Mouse (Mus musculus) inflammation-experienced regulatory T-cells (primary cell): ENCODE results near the gene Lrch4. TPM values are rescaled to one million over a fixed set of nuclear protein-coding genes. Genes with fewer than 3 reads are reported as not detected.

Experiments used
- polyA plus RNA-seq, 2 experiments: library from polyadenylated mRNA; unstranded; fragments of 100-300 nt; shearing (Covaris generic); gene quantifications; one replicate each; pipeline ENCODE4 v1.2.1; 2017

The Lrch4 gene
- polyA plus RNA-seq, result 100 to 1,000 TPM; 290 to 324 TPM

GRCm38 (mm10) chr5:137628498-137629305, at the start of gene Lrch4, which contains the start of the genes Fbxo24 and Gm20605:
Gene Lrch4, plus strand, starts transcription at chr5:137629121.
Gene Fbxo24, minus strand, starts transcription at chr5:137629002.
Gene Gm20605, plus strand, starts transcription at chr5:137629175.

GRCm38 (mm10) chr5:137600619-137601364, 28.1 kb upstream of the Lrch4 start, which contains the start of gene Mospd3:
Gene Mospd3, minus strand, starts transcription at chr5:137601058.

GRCm38 (mm10) chr5:137613550-137613949, 15.4 kb upstream of the Lrch4 start, which contains the start of gene Pcolce:
Gene Pcolce, minus strand, starts transcription at chr5:137613784.

GRCm38 (mm10) chr5:137641054-137641453, 12.1 kb downstream of the Lrch4 start, which contains the start of gene Sap25:
Gene Sap25, plus strand, starts transcription at chr5:137641334.

GRCm38 (mm10) chr5:137645652-137646091, 16.8 kb downstream of the Lrch4 start, which contains the start of gene Irs3:
Gene Irs3, minus strand, starts transcription at chr5:137645714.

GRCm38 (mm10) chr5:137684294-137685123, 55.6 kb downstream of the Lrch4 start, which contains the start of gene Agfg2:
Gene Agfg2, minus strand, starts transcription at chr5:137684726.

Other genes with a start within 250 kb of the Lrch4 start
- 1 to 10 TPM; 1.1 to 4.1 TPM for gene Zan, start 152.1 kb upstream of the Lrch4 start, polyA plus RNA-seq
- 10 to 100 TPM; 35.2 to 41.1 TPM for gene Pop7, start 126.6 kb upstream of the Lrch4 start, polyA plus RNA-seq
- gene Gigyf1, start 110.6 kb upstream of the Lrch4 start, polyA plus RNA-seq, result 10 to 100 TPM; 10.9 to 13.1 TPM
- gene Epo, start 95.9 kb upstream of the Lrch4 start, polyA plus RNA-seq, result under 1 TPM in 1 of 2 experiments, not detected in 1; 0.82 TPM
- gene Gnb2, start 95.6 kb upstream of the Lrch4 start, polyA plus RNA-seq, result 100 to 1,000 TPM; 293 to 297 TPM
- gene Actl6b, start 75.6 kb upstream of the Lrch4 start, polyA plus RNA-seq, result under 1 TPM in 1 of 2 experiments, not detected in 1; 0.76 TPM
- 1 to 10 TPM; 1.3 to 1.4 TPM for gene Tfr2, start 59.3 kb upstream of the Lrch4 start, polyA plus RNA-seq
- 10 to 100 TPM; 85.5 to 87.9 TPM for gene Mospd3, start 28.1 kb upstream of the Lrch4 start, polyA plus RNA-seq
- 1 to 10 TPM in 1 of 2 experiments, under 1 TPM in 1; 0.69 to 1.2 TPM for gene Pcolce, start 15.3 kb upstream of the Lrch4 start, polyA plus RNA-seq
- gene Fbxo24, start 119 bp upstream of the Lrch4 start, polyA plus RNA-seq, result under 1 TPM; 0.33 to 0.52 TPM
- gene Gm20605, start 54 bp downstream of the Lrch4 start, polyA plus RNA-seq, result 10 to 100 TPM; 73.7 to 90.1 TPM
- gene Sap25, start 12.2 kb downstream of the Lrch4 start, polyA plus RNA-seq, result 100 to 1,000 TPM; 128 to 152 TPM
- gene Irs3, start 16.6 kb downstream of the Lrch4 start, polyA plus RNA-seq, result under 1 TPM in 1 of 2 experiments, not detected in 1; 0.99 TPM
- 10 to 100 TPM; 24.5 to 38.9 TPM for gene Agfg2, start 55.6 kb downstream of the Lrch4 start, polyA plus RNA-seq
- 1 to 10 TPM in 1 of 2 experiments, under 1 TPM in 1; 0.16 to 1.3 TPM for gene Nyap1, start 112.5 kb downstream of the Lrch4 start, polyA plus RNA-seq
- gene Tsc22d4, start 116.6 kb downstream of the Lrch4 start, polyA plus RNA-seq, result 100 to 1,000 TPM; 338 to 405 TPM
- gene Ppp1r35, start 149.7 kb downstream of the Lrch4 start, polyA plus RNA-seq, result 100 to 1,000 TPM; 101 to 106 TPM
- gene Mepce, start 158.5 kb downstream of the Lrch4 start, polyA plus RNA-seq, result 10 to 100 TPM; 34.7 to 39.4 TPM
- gene Zcwpw1, start 158.7 kb downstream of the Lrch4 start, polyA plus RNA-seq, result 10 to 100 TPM; 10.4 to 23.8 TPM
- gene Pilra, start 207.2 kb downstream of the Lrch4 start, polyA plus RNA-seq, result 1 to 10 TPM in 1 of 2 experiments, under 1 TPM in 1; 0.36 to 4.3 TPM
- under 1 TPM in 1 of 2 experiments, not detected in 1; 0.56 TPM for gene Pilrb1, start 229.0 kb downstream of the Lrch4 start, polyA plus RNA-seq
- gene Pilrb2, start 242.7 kb downstream of the Lrch4 start, polyA plus RNA-seq, result 1 to 10 TPM in 1 of 2 experiments, not detected in 1; 6.5 TPM